Mouse (Mus musculus) layer of hippocampus, postnatal 14 days (tissue): ENCODE data around the gene Gm10073. TPM values are rescaled to one million over a fixed set of nuclear protein-coding genes. Genes with fewer than 3 reads are reported as not detected.
"Not testable (repeated sequence)": the region's sequence is repeated elsewhere in the genome, so short reads cannot be mapped to it uniquely, and the experiment has no call there.

Source experiments
- DNase-seq, 2 experiments: peaks; one replicate each; pipeline ENCODE4 v3.0.0; 2021 to 2022; ENCODE audit warnings: low spot score in 2 of 2, mixed read lengths in 1 of 2
- long read RNA-seq, 2 experiments: library from polyadenylated mRNA; stranded (forward); transcript quantifications; one replicate each; pipeline ENCODE4 v2.0.0; 2021
- total RNA-seq, 2 experiments: library from RNA; stranded (reverse); gene quantifications; 2 replicates each; pipeline ENCODE4 v1.2.3; 2021

Gm10073 gene
- total RNA-seq: 100 to 1,000 TPM in 1 of 2 experiments, 10 to 100 TPM in 1; 83.2 to 104 TPM
- long read RNA-seq, experiment 1: 0 reads
- long read RNA-seq, experiment 2: 0 reads

- DNase-seq: not testable (repeated sequence)
Observed at GRCm38 (mm10) chr8:106573168-106573567, at the start of gene Gm10073. Gene Gm10073 (minus strand): TSS chr8:106573461.

GRCm38 (mm10) chr8:106623016-106623415, 49.8 kb upstream of the Gm10073 start:
- DNase-seq: no peak

- DNase-seq: no peak
Observed at GRCm38 (mm10) chr8:106620488-106620887, 47.2 kb upstream of the Gm10073 start.

- no peak for DNase-seq
Observed at GRCm38 (mm10) chr8:106619549-106620245, 46.4 kb upstream of the Gm10073 start.

- no peak for DNase-seq
Observed at GRCm38 (mm10) chr8:106618324-106618723, 45.1 kb upstream of the Gm10073 start.

- DNase-seq: no peak
Observed at GRCm38 (mm10) chr8:106617865-106618264, 44.6 kb upstream of the Gm10073 start.

DNA sequence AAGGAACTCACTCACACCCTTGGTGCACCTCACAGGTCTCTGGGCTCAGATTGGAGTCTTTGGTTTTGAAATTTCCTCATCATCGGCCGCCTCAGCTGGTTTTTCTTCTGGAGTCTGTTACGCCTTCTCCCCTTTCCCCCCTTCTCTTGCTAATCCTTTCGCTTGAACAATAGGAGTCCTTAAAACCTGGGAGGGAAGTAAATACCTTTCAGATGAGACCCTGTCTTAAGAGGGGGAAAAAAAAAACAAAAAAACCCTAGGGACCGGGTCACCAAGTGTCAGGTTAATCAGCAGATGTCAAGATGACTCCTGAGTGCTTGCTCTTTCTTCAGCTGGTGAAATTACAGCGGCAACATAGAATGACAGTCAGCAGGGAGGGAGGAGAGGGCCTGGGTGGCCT, 43.9 kb upstream of the Gm10073 start:
- no peak for DNase-seq

- no peak for DNase-seq
Observed at GRCm38 (mm10) chr8:106616679-106617078, 43.4 kb upstream of the Gm10073 start.

- DNase-seq: no peak
Observed at GRCm38 (mm10) chr8:106615661-106616299, 42.5 kb upstream of the Gm10073 start.

- no peak for DNase-seq
Observed at GRCm38 (mm10) chr8:106614704-106615103, 41.4 kb upstream of the Gm10073 start.

GRCm38 (mm10) chr8:106612047-106612446, 38.8 kb upstream of the Gm10073 start:
- no peak for DNase-seq

DNA sequence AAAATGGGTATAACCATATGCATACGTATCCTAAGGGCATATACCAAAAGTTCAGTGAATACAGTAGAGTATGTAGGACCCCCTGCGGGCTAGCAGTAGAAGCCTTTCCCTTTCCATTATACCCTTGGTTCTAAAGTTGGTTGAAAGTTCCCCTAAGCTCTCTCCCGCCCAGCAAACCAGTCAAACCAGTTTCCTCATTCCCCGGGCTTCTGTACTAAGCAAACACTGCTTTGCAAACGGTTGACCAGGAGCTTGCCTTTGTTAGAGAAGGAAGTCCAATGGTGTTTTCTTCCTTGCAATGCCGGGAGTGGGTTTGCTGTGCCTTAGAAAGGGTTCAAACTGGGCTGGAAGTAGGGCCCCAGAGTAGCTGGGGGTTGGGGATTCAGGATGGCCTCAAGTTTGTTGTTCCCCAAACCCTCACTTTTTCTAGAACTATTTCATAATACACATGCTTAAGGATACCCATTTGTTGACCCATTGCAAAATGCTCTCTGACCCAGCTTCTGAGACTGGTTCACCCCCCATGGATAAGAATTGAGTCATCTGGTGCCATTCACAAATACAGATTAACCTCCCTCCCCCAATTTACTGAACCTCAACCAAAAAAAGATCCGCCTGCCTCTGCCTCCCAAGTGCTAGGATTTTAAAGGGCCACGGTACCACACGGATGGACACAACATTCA, 37.8 kb upstream of the Gm10073 start:
- no peak for DNase-seq

DNA sequence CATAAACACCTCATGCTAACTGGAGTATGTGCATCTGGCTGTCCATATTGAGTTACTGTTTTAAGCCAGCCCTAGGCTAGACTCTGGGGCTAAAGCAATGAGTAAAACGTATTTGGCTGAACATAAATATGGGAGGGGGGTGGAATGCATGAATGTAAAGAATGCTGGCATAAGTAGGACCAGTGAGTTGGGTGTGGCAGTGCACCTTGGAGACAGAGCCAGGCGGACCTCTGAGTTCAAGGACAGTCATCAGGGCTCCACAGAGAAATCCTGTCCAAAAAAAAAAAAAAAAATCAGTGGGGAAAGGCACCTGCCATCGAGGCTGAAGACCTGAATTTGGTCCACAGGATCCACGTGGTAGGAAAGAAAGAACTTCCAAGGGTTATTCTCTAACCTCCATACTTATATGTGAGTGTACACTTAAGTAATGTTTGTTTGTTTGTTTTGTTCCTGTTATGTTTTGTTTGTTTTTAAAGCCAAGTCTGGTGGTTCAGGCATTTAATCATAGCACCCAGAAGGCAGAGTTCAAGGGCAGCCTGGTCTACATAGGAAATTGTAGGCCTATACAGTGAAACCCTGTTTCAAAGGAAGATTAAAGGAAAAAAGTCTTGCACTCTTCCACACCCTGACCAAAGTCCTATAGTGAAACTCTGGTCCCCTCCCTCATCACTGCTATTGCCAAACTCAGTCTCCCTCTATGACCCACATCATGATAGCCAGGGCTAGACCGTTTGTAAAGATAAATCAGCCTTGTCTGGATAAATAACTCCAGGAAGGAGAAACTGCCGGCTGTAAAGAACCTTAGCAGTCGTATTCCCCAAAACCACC, 36.0 kb upstream of the Gm10073 start:
- DNase-seq: no peak

- DNase-seq: no peak
Observed at GRCm38 (mm10) chr8:106608425-106608824, 35.2 kb upstream of the Gm10073 start.

DNA sequence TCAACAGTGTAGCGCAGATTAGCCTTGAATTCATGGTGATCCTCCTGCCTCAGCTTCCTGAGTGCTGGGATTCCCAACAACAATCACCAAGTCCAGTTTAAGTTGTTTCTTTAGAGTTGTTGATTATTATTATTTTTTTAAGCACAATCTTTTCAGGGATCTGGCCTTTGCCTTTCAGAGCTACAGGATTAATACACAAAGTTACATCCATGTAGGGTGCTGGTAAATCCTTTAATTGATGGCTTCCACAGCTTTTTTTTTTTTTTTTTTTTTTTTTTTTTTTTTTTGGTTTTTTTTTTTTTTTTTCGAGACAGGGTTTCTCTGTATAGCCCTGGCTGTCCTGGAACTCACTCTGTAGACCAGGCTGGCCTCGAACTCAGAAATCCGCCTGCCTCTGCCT, 34.5 kb upstream of the Gm10073 start:
- DNase-seq: not testable (repeated sequence)

- no peak for DNase-seq
Observed at GRCm38 (mm10) chr8:106606601-106607145, 33.4 kb upstream of the Gm10073 start.

GRCm38 (mm10) chr8:106606121-106606520, 32.9 kb upstream of the Gm10073 start:
- DNase-seq: no peak

DNA sequence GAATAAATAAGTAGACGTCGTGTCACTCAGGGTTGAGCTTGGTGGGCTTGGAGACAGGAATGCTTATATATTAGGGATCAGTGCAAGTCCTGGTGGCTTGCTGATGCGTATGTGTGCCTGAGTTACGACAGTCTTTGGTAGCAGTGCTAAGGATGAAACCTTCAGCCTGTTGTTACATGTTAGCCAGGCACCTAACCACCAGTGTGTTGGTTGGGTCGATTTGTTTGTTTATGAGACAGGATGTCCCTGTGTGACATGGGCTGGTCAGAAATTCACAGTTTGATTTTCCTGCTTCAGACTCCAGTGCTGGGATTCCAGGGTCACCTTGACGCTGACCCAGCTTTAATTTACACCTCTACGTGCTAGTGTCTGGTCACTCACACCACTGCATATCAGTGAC, 32.4 kb upstream of the Gm10073 start:
- no peak for DNase-seq

DNA sequence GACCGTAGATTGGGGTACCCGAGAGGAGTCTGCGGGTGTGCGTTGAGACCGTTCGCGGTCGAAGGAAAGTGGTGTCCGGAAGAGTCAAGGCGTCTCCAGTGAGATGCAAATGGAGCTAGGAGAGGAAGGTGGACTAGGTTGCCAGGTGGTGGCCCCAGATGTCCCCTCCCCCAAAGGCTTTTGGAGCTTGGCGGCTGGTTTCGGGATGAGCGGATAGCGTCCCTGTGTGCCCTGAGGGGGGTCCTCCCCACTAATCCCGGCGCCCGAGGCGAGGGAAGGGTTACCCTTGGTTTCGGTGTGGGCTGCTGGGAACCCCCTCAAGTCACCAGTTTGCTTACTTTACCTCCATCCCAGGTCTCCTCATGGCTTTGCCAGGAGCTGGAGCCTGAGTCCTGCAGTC, 30.7 kb upstream of the Gm10073 start:
- DNase-seq: no peak

DNA sequence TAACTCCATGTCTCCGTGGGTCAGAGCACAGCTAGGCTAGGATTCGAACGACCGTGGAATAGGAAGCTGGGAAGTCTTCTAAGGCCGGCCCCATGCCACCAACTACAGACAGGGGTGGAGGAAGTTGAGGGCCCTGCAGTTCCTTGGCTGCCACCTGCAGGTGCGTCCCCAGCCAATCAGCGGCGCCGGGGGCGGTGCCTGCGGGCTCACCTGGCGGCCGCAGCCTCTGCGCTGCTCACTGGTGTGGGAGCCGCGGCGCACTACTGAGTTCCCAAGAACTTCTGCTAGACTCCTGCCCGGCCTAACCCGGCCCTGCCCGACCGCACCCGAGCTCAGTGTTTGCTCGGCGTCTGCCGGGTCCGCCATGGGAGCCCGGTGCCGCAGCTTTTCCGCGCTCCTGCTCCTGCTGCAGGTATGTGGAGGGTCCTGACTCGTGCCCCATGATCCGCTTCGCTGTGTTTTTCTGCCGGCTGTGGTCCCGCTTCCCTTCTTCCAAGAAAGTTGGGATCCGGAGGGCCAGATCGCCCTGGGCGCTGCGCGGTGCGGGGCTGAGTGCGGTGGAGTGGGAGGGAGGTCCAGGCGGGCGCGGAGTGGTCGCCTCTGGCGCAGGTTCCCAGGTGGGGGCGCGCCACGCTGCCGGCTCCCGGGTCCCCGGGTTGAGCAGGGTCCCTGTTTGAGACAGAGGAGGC, 30.0 kb upstream of the Gm10073 start, which contains the start of gene Cdh1:
Gene Cdh1, plus strand, starts transcription at position 221 of the 689 bp plus-strand sequence.
- no peak for DNase-seq
